Mouse (Mus musculus) heart, postnatal 25 days (tissue): ENCODE data around the gene Gphb5. TPM values are rescaled to one million over a fixed set of nuclear protein-coding genes. Genes with fewer than 3 reads are reported as not detected.
"Not testable (repeated sequence)": the region's sequence is repeated elsewhere in the genome, so short reads cannot be mapped to it uniquely, and the experiment has no call there.

Experiments
- DNase-seq: peaks from one replicate; pipeline ENCODE4 v3.0.0; 2022; ENCODE audit warnings: low spot score
- intact Hi-C: fragments of 180-260 bp; cut with DNase I; formaldehyde crosslinking; loops from one replicate; pipeline ENCODE4 v1.15.1; 2025
- total RNA-seq, 2 experiments: library from RNA; stranded (reverse); gene quantifications; 2 replicates each; pipeline ENCODE4 v1.2.3; 2021

The Gphb5 gene
- not detected for total RNA-seq

DNA sequence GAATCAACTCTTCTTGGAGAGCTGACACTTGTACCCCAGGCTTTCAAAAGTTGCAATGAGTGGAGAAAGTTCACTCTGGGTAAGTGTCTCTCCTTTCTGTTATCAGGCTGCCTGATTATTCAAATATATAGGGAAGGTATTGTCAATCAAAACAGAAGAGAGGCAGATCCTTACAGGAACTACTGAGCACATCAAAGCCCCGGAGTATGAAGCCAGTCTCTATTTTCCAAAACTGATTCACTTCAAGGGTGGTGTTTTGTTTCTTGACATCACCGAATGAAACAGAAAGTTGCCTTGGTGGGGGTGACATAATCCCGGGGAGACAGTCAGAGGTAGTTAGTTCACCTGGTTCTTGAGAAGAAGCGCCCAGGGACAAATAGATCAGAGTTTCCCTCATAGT lies at the start of gene Gphb5:
Gene Gphb5 (minus strand): TSS at position 101 of the 400 bp plus-strand sequence.
- intact Hi-C loops, result no loop called here
- DNase-seq, result no peak

DNA sequence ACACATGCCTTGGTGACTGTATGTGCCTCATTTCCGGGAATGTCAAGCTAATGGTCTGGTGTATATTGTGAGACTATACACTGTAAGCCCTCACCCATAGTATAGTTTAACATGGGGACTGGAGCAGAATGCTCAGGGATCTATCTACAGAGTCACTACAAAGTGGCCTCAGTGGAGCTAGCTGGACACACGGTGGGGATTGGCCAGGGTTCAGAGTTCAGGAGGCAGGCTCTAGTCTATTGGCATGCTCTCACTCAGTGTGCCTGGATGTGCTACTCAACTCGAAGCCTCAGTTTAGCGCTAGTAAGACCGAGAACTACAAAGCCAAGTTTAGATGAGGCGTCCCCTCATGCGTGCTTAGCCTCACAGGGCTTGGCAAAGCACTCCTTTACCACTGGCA lies 49.6 kb upstream of the Gphb5 start:
- intact Hi-C loops, result no loop called here
- DNase-seq, result no peak

DNA sequence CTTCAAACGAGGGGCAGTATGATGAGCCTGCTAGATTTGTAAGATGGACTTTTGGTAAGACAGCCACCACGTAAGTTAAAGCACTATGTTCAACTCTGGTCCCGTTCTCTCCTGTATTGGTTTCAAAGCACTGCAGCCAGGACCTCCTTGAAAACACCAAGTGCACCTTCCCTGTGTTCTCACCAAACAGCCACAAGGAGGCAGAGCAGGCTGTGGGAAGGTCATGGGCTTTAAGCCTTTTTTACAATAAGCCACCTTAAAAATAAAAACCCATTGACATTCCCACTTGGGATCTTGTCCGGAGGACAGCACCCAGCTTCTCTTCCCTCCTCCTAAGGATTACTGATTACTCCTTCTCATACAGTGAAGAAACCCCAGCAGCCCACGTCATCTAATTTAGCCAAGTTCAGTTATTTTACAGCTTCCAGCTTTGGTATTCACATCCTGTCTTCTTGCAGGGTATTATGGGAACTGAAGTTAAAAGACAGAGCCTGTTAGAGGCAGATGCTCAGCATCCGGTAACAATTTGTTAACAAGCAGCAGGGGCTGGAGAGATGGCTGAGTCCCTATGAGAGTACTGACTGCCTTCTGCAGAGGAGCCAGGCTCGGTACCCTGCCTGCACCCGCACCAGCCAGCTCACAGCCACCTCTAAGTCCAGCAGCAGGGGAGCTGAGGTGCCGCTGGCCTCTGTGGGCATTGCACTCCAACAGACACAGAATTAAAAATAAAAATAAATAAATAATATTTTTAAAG lies 47.6 kb upstream of the Gphb5 start:
- intact Hi-C loops, result loop anchor here (2.0 kb wide), 3 partner anchors 133 to 193 kb away; partner anchors contain the start of gene Ppp2r5e
- no peak for DNase-seq

DNA sequence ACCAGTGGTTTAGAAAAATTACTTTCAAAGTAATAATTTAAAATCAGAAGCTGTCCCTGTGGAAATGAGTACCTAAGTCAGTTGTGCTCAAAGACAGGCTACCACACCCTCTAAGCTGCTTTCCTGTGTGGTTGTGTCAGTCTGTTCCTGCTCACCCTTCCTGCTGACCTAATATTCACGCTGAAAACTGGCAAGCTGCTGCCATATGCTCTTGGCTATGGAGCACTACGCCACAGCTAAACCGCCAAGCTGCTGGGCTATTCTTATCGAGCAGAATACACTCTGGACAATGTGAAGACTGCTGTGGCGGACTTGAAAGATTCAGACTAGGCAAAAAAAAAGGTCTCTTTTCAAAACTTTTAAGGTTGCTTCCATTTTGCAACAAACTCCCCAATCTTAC lies 44.0 kb upstream of the Gphb5 start:
- DNase-seq, result no peak
- intact Hi-C loops, result no loop called here

DNA sequence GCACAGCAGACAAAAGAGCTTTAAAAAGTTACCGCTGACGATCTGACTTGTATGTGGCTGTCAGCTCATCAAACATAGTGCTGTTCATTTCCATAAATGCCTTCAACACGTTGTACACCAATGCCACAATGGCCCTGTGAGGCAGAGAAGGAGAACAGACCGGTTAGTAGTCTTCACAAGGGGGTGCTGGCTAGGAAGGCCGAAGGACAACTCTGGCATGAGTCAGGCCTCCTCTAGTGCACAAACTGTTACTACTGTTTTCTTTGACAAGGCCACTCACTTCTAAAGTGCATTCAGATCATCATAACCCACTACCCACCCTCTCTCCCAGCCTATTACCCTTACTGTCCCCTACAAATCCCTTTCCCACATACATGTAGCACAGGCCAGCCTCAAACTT lies 43.1 kb upstream of the Gphb5 start:
- intact Hi-C loops, result no loop called here
- DNase-seq, result no peak

DNA sequence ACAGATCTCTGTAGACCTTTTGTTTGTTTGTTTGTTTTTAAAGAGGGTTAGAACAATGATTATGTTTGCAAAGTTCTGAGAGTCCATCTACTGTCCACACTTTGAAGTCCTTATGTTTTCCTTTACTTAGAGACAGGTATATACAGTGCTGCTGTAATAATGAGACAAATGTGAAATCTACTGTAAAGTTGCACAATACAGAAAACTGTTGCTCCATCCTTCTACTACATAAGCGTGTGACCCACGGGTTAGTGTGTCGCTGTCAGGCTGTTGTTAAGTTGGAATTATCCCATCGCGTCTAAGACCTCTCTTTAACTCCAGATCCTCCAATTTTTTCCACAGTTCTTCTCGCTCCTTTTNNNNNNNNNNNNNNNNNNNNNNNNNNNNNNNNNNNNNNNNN lies 36.9 kb upstream of the Gphb5 start:
- intact Hi-C loops, result no loop called here
- DNase-seq, result no peak

DNA sequence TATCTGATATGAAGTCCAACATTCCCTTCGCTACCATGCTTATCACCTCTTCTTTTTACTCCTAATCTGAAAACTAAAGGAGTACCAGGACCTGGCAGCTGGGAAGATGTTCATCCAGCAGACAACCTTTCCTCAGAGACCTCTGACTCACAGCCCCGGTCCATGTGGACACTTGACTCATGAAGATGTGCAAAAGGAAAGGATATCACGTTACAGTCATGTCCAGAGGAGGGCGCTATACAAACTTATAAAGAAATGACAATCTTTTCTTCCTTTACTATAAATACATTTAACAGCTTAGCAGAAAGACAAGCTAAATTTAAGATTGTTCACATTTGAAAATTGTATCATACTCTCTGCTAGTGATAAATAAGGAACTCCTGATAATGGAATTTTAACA lies 36.4 kb upstream of the Gphb5 start:
- intact Hi-C loops, result no loop called here
- no peak for DNase-seq

DNA sequence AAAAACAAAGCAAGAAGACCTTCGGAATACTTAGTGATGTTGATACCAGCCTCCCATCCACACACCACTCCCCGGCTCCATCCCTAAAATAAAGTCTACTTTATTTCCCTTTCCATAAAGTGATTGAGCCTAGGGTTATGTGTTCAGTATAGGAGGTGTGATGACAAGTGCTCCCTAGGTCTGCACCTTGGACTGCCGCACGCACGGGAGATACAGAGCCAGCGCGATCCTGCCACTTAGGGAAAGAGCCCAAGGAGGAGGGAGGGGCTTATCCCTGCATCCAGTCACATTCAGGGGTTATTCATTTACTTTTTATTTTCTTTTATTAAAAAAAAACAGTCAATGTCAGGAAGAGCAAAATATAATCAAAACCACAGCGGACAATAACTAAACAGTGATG lies 34.0 kb upstream of the Gphb5 start:
- intact Hi-C loops, result no loop called here
- DNase-seq, result no peak

DNA sequence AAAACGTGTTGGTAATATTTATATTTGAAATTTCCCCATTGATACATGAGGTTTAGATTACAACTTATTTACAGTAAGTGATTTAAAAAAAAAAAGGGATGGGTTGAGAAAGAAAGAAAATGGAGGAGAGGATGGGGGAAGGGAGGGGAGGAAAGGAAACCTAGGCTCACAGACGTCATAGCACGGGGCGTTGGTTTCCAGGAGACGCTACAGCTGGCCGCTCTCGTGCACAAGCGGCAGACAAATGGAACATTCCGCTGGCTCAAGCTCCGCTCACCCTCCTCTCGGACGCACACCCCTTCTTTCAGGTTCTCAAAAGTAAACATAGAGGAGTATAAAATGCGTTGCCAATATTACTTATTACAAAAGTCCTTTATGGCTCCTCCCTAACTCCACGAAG lies 33.4 kb upstream of the Gphb5 start:
- DNase-seq, result no peak
- intact Hi-C loops, result no loop called here

DNA sequence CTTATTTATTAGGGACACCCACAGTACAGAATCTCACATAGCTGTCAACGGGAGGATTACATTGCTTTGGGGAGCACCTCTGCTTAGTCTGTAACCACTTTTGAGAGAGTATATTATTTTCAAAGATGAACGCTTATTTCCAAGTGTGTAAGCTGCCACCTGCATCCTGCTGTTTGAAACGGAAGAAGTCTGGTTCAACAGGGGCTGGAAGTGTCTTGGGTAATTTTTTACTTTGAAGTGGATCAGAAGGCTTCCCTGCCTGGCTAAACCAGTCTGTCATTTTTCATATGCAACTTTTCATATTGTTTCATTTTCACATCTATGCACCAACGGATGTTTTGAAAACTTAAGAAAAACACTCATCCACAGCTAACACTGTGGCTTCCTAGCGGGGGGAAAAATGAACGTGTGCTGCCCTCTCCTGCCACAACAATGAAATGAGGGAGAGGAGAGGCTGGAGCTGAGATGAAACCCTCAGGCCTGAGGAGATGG lies 32.9 kb upstream of the Gphb5 start:
- DNase-seq, result no peak
- intact Hi-C loops, result loop anchor here (5.0 kb wide), 1 partner anchor 167 kb away; no protein-coding TSS in a partner anchor

DNA sequence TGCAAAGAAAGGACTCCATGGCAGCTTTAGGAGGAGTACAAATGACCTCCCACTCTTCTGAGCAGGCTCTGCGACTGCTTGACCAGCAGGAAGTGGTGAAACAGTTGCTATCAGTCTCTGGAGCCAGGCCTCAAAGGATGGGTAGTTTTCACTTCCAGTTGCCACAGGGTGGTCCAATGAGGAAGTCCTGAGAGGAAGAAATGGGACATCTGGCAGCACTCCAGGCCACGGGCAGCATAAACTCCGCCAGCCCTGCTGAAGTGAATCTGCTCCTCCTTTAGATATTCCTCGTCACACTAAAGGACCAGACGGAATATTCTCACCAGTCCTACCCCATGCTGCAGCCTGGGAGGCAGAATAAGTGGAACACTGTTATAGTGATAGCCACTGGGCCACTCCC lies 32.3 kb upstream of the Gphb5 start:
- peak; percentile 14 for DNase-seq
- intact Hi-C loops, result loop anchor here (5.0 kb wide), 1 partner anchor 167 kb away; no protein-coding TSS in a partner anchor

DNA sequence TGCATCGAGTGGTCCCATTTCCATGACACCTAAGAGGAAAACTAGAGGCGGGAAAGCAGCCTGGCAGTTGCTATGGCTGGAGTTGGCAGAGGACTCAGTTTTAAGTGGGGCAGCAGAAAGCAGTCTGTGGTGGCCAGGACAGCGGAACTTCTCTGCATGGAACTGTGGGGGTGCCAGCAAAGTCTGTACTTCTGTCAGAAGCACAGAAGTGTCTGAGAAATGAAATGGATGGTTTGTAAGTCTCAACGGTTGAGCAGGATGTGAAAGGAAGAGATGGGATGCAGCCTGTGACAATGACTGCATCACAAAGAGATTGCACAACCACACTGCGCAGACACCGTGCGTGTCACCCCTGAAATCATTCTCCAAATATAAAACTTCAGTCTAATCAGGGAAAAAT lies 29.7 kb upstream of the Gphb5 start:
- no peak for DNase-seq
- intact Hi-C loops, result loop anchor here (5.0 kb wide), 1 partner anchor 164 kb away; no protein-coding TSS in a partner anchor

DNA sequence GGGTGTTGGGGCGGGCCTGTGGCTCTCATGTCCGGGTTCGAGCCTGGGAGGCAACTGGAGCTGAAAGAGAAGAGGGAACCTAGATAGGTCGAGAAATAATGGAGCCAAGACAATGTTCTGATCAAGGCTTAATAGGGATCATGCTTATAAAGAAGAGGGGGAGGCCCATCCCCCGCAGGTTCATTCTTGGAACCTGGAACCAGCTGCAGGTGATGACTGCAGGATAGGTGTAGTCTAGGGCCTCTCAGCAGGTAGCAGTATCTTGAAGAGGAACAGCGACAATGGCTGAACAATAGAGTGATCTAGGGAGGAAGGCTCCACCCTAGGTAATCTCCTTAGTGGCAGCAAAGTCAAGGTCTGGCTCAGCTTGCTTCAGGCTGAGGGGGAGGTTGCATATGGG lies 15.8 kb upstream of the Gphb5 start:
- intact Hi-C loops, DNase-seq: not testable (repeated sequence)

DNA sequence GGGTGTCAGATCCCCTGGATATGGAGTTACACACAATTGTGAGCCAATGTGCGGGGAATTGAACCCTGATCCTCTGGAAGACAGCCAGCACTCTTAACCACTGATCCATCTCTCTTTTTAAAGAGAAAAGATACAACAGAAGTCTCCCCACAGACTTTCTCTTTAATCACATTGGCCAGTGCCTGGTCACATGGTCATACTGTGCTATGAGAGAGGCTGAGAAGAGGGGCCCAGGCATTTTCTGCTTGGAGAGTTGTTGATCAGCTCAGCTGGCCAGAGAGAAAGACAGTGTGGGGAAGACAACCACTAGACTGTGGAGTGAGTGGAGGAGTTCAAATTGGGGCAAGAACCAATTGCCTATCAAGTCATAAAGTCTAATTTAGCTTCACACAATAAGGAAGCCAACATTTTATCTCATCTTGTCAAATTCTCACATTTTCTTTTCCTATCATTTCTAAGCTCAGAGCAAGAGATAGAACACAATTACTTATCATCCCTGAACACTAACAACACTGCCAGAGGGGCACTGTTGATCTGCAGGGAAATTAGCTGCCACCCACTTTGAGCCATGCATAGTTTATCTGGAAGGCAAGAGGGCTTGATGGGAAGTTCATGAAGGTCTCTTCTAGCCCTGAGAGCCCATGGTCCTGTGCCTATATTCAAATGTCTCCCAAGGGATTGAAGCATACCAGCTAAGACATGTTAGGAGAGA lies 13.3 kb upstream of the Gphb5 start:
- no peak for DNase-seq
- intact Hi-C loops, result no loop called here

DNA sequence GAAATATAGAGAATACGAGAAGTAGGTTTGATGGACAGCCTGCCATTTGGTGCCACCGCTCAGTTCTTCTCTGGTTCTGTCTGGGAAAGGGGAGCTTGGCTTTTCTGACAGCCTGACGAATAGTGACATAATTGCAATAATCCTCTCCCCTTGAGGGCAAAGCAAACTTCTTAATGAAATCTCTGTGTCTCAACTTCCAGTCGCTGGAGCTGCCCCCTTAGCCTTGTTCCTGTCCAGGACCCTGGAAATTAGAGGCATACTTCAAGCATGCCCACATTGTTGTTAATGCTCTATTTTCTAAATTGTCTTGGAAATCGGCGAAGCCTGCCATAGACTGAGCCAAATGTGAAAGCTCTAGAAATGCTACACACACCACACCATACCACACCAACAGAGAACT lies 12.1 kb upstream of the Gphb5 start:
- intact Hi-C loops, result no loop called here

DNA sequence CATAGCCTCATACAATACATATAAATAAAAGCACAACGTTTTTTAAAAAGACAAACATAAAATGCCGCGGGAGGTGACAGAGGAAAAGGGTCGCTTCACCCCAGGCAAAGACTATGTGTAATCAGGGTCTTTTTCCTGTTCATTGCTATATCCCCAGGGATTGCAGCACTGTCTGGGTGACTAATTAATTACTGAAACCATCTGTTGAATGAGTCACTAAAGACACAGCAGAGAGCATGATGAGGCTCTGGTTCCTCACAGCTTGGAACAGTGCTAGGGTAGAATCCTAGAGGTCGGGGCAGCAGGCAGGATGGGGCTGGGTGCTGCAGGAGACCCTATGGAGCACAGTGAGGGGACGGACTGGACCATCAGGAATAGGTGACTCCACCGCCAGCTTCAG lies 9.3 kb upstream of the Gphb5 start:
- DNase-seq, result no peak

More for the DNA sequence above, 12.1 kb upstream of the Gphb5 start:
- DNase-seq, result no peak

DNA sequence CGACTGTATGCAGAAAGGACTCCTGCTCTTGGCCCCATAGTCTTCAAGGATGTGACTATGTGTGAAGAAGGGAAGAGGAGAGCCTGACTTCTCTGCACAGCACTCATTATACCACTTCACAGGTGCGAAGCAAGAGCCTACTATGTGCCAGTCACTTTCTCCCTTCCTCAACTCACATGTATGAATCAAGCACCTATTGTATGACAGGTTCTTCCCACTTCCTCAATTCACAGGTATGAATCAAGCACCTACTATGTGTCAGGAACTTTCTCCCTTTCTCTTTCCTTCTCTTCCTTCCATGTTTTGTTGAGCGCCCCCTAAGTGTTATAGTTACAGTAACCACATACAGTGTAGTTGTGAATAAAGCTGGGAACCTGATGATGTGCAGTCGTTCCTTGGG lies 8.2 kb upstream of the Gphb5 start:
- intact Hi-C loops, result no loop called here
- DNase-seq, result no peak

More for the DNA sequence above, 9.3 kb upstream of the Gphb5 start:
- intact Hi-C loops, result no loop called here

DNA sequence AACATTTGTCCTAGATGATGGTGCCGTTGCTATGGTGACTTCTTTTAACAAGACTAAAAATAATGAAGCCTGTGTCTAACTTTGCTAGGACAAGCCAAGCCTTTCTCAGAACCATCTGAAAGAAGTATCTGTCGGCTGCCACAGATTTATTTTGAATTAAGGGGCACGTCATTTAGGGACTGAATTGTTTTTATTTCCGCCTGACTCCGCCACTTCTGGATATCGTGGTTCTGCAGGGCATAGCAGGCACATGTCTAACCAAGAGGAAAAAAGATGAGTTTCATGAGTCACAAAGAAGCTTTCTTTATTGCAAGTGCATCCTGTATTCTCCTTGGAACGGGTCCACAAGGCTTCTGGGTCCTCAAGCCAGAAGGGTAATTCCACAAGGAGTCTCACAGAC lies 7.8 kb upstream of the Gphb5 start:
- intact Hi-C loops, result no loop called here
- DNase-seq, result no peak

DNA sequence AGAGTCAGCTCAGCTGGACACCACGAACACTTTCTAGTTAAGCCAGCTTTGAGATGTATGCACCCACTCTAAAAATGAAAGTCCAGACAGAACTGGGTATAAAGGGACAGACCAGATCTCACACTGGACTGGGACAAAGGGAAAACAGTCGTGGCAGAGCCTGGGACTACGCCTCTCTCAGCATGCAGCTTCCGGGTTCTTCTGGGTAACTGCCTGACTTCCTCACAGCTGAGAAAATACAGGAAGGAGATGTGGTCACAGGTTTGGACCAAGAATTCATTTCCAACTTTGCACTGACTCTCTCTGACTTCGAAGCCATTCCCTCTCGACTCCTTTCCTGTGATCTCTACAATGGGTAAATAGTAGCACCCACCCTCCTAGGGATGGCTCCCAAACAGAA lies 1.6 kb downstream of the Gphb5 start:
- intact Hi-C loops, result no loop called here
- no peak for DNase-seq

DNA sequence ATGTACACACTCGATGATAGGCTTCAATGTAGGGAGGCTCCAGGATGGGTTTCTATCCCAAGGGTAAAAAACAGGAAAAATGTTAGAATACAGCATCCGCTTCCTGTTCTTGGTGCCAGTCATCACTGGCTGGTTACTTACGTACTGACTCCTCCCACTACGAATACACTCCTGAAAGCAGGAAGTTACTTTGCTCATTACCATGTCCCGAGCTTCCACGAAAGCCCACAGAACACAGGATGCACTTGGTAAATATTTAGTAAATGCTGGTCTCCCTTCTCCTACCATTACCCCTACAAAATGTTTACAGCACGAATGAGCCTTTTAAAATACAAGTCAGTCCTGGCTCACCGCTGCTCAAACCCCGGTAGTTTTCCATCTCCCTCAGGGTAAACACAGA lies 3.6 kb downstream of the Gphb5 start:
- no peak for DNase-seq
- intact Hi-C loops, result no loop called here

DNA sequence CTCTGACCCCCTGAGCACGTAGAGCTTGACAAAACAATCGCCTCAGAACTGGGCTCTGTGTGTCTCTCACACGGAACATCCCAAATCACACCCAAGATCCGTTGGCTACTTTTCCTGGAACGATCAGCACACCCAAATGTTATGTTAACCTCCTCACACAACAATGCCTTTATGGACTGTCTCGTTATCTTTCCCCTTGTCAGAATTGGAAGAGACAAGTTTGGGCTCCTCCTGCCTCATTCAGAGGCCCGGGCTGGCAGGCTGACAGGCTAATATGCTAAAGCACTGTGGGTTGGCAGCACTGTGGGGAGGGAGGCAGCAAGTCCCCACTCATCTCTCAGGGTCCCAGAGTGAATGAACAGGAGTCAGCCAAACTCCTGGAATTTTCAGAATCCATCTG lies 19.5 kb downstream of the Gphb5 start:
- no peak for DNase-seq
- intact Hi-C loops, result loop anchor here (10.0 kb wide), 1 partner anchor 232 kb away; no protein-coding TSS in a partner anchor
